Comparison of ENCODE assay signal across 8 mouse cellular contexts in genomic region chr6:38875258-38876070, GRCm38 (mm10). TPM values are rescaled to one million over a fixed set of nuclear protein-coding genes. Genes with fewer than 3 reads are reported as not detected.
DNase-seq lines count a peak whose midpoint lies in the region; ATAC-seq and TF ChIP-seq lines count a peak whose summit lies in the region.

Gene Tbxas1 (plus strand): TSS chr6:38875404.

- TF ChIP-seq EP300 in heart, adult 2 months (IDR thresholded peaks at IDR 0.05; ENCODE audit: insufficient read depth, low read depth, low read length) = no peak
- TF ChIP-seq EP300 in stomach, postnatal 0 days (optimal IDR thresholded peaks at IDR 0.05) = no peak

- peak; percentile 27 for DNase-seq in 3134 (ENCODE audit: extremely low read depth, insufficient read length, low spot score)
- peak; percentile 72 for DNase-seq in adrenal gland, adult 2 months
- peak; percentile 74 for DNase-seq in embryonic facial prominence, embryonic 10.5 days (ENCODE audit: low spot score)
- peak; percentile 21 to 71 for DNase-seq in heart, adult 2 months
- DNase-seq in natural killer cell, adult 2 months (ENCODE audit: low spot score in 2 of 2) = peak; percentile 11 to 26
- peak; percentile 52 for DNase-seq in stomach, postnatal 0 days (ENCODE audit: low spot score)

- TF ChIP-seq POLR2A in heart, adult 2 months (IDR thresholded peaks at IDR 0.05; ENCODE audit: insufficient read depth, low read depth, low read length) = no peak

- peak within 1 kb of the TSS; percentile 99 for H3K9ac ChIP-seq in heart, adult 2 months (ENCODE audit: low read depth, low read length)
- peak within 1 kb of the TSS; percentile 99 for H3K9ac ChIP-seq in kidney, embryonic 14.5 days (ENCODE audit: low read depth, low read length)
- H3K9ac ChIP-seq in liver, embryonic 12.5 days = peak within 1 kb of the TSS; percentile 100
- peak within 1 kb of the TSS; percentile 99 for H3K9ac ChIP-seq in stomach, postnatal 0 days (ENCODE audit: low read length)

- H3K36me3 ChIP-seq in embryonic facial prominence, embryonic 10.5 days (replicated peaks) = peaks cover 10% of the 10 kb centered on the region
- H3K36me3 ChIP-seq in heart, adult 2 months (ENCODE audit: control insufficient read depth, insufficient read depth, low read length) = no peaks in the 10 kb centered on the region
- H3K36me3 ChIP-seq in kidney, embryonic 14.5 days (ENCODE audit: control insufficient read depth, insufficient read depth, low read length) = peaks cover 4% of the 10 kb centered on the region; the same call in 1 of the 2 replicates
- H3K36me3 ChIP-seq in liver, embryonic 12.5 days = peaks cover 25% of the 10 kb centered on the region
- H3K36me3 ChIP-seq in stomach, postnatal 0 days (ENCODE audit: control insufficient read depth, insufficient read depth, low read length) = no peaks in the 10 kb centered on the region

- no peaks in the 10 kb centered on the region for H3K9me3 ChIP-seq in embryonic facial prominence, embryonic 10.5 days
- no peaks in the 10 kb centered on the region for H3K9me3 ChIP-seq in kidney, embryonic 14.5 days (ENCODE audit: control insufficient read depth, low read length)
- H3K9me3 ChIP-seq in liver, embryonic 12.5 days (replicated peaks) = no peaks in the 10 kb centered on the region
- no peaks in the 10 kb centered on the region for H3K9me3 ChIP-seq in stomach, postnatal 0 days (ENCODE audit: control insufficient read depth, low read length)

- peak; percentile 79 for ATAC-seq in kidney, embryonic 14.5 days (ENCODE audit: low FRiP score, low TSS enrichment)
- ATAC-seq in liver, embryonic 12.5 days = no peak; the same call in 1 of the 2 replicates
- ATAC-seq in stomach, postnatal 0 days (ENCODE audit: low FRiP score, low TSS enrichment) = peak; percentile 72

- peak within 1 kb of the TSS; percentile 100 for H3K4me3 ChIP-seq in embryonic facial prominence, embryonic 10.5 days
- H3K4me3 ChIP-seq in heart, adult 2 months = peak within 1 kb of the TSS; percentile 76
- peak within 1 kb of the TSS; percentile 99 for H3K4me3 ChIP-seq in kidney, embryonic 14.5 days (ENCODE audit: low read length)
- H3K4me3 ChIP-seq in liver, embryonic 12.5 days = peak within 1 kb of the TSS; percentile 100
- peak within 1 kb of the TSS; percentile 100 for H3K4me3 ChIP-seq in stomach, postnatal 0 days (ENCODE audit: low read depth, low read length)

- H3K4me1 ChIP-seq in embryonic facial prominence, embryonic 10.5 days = peaks cover 42% of the 10 kb centered on the region
- H3K4me1 ChIP-seq in heart, adult 2 months (ENCODE audit: control insufficient read depth, insufficient read depth, low read length) = no peaks in the 10 kb centered on the region; the same call in 1 of the 2 replicates
- peaks cover 16% of the 10 kb centered on the region for H3K4me1 ChIP-seq in kidney, embryonic 14.5 days (ENCODE audit: control insufficient read depth, insufficient read depth, low read length)
- H3K4me1 ChIP-seq in liver, embryonic 12.5 days = peaks cover 57% of the 10 kb centered on the region
- H3K4me1 ChIP-seq in stomach, postnatal 0 days (replicated peaks; ENCODE audit: control insufficient read depth, insufficient read depth) = peaks cover 6% of the 10 kb centered on the region; the same call in 1 of the 2 replicates

- WGBS in embryonic facial prominence, embryonic 10.5 days = 3% methylated on average over 74 of the region's 77 CpGs
- 4% methylated on average over 76 of the region's 77 CpGs for WGBS in heart, adult 2 months
- 1% methylated on average over 66 of the region's 77 CpGs for WGBS in kidney, embryonic 14.5 days
- WGBS in liver, embryonic 12.5 days (ENCODE audit: insufficient replicate concordance) = under 1% methylated on average over 56 of the region's 77 CpGs
- WGBS in stomach, postnatal 0 days = under 1% methylated on average over 62 of the region's 77 CpGs

- intact Hi-C loops in heart, adult 2 months (cut with DNase I) = loop anchor here (1.0 to 10.0 kb wide), 4 partner anchors 36 to 341 kb away; partner anchors contain the start of gene Fmc1

- peak within 1 kb of the TSS; percentile 99 for H3K27ac ChIP-seq in embryonic facial prominence, embryonic 10.5 days (replicated peaks)
- peak within 1 kb of the TSS; percentile 90 for H3K27ac ChIP-seq in heart, adult 2 months
- peak within 1 kb of the TSS; percentile 93 for H3K27ac ChIP-seq in kidney, embryonic 14.5 days (ENCODE audit: low read depth, low read length)
- peak within 1 kb of the TSS; percentile 99 for H3K27ac ChIP-seq in liver, embryonic 12.5 days
- H3K27ac ChIP-seq in stomach, postnatal 0 days (replicated peaks) = peak within 1 kb of the TSS; percentile 98

- TF ChIP-seq CTCF in heart, adult 2 months (IDR thresholded peaks at IDR 0.05) = no peak
- TF ChIP-seq CTCF in stomach, postnatal 0 days (IDR thresholded peaks at IDR 0.05; ENCODE audit: low read depth) = no peak

- H3K4me2 ChIP-seq in kidney, embryonic 14.5 days (replicated peaks; ENCODE audit: low read depth, low read length) = peak within 1 kb of the TSS; percentile 69
- peak within 1 kb of the TSS; percentile 79 for H3K4me2 ChIP-seq in liver, embryonic 12.5 days
- peak within 1 kb of the TSS; percentile 56 for H3K4me2 ChIP-seq in stomach, postnatal 0 days (replicated peaks; ENCODE audit: low read depth)

- H3K79me2 ChIP-seq in heart, adult 2 months (replicated peaks; ENCODE audit: control insufficient read depth, insufficient read depth, low read length) = no peaks in the 10 kb centered on the region

- peaks cover 25% of the 10 kb centered on the region; the same call in 1 of the 2 replicates for H3K27me3 ChIP-seq in embryonic facial prominence, embryonic 10.5 days (replicated peaks; ENCODE audit: low read depth, poor library complexity, severe bottlenecking)
- H3K27me3 ChIP-seq in heart, adult 2 months (ENCODE audit: control insufficient read depth, insufficient read depth, low read length) = no peaks in the 10 kb centered on the region; the same call in 1 of the 2 replicates
- no peaks in the 10 kb centered on the region; the same call in 1 of the 2 replicates for H3K27me3 ChIP-seq in kidney, embryonic 14.5 days (ENCODE audit: control insufficient read depth, insufficient read depth, low read length)
- no peaks in the 10 kb centered on the region for H3K27me3 ChIP-seq in liver, embryonic 12.5 days (replicated peaks)
- H3K27me3 ChIP-seq in stomach, postnatal 0 days (ENCODE audit: control insufficient read depth, insufficient read depth, low read length) = no peaks in the 10 kb centered on the region

RNA-seq across cellular contexts. Expression of gene Tbxas1, which starts in this region (rescaled TPM):
- total RNA-seq in adrenal gland, adult 2 months (2021) = 1 to 10 TPM; 7.5 to 8.5 TPM
- polyA plus RNA-seq in adrenal gland, adult 2 months (2012; rRNA removed) = 3.3 and 4.0 TPM in 2 replicates
- polyA plus RNA-seq in embryonic facial prominence, embryonic 10.5 days (2016; fragmentation: Nextera tagmentation; extraction: Ambion mirVana) = 0.88 and 1.8 TPM in 2 replicates
- 1 to 10 TPM; 2.1 to 2.7 TPM for total RNA-seq in heart, adult 2 months (2021)
- 1.9 and 2.7 TPM in 2 replicates for polyA plus RNA-seq in heart, adult 2 months (2012; rRNA removed)
- polyA plus RNA-seq in kidney, embryonic 14.5 days (2014; fragmentation: Nextera tagmentation; extraction: Ambion mirVana) = 2.4 and 3.3 TPM in 2 replicates
- polyA plus RNA-seq in liver, embryonic 12.5 days (2016; fragmentation: Nextera tagmentation; extraction: Ambion mirVana) = 11.3 and 12.9 TPM in 2 replicates
- polyA plus RNA-seq in stomach, postnatal 0 days (2015; fragmentation: Nextera tagmentation; extraction: Ambion mirVana) = 1.9 and 2.0 TPM in 2 replicates

Comparison
In these comparisons a context has a peak if more than half of its experiments do, and no peak if none do; other contexts are left out.
1. DNase-seq: peak in every context shown above with its lines; median percentile 74 in embryonic facial prominence, embryonic 10.5 days; 72 in adrenal gland, adult 2 months; 52 in stomach, postnatal 0 days; 46 in heart, adult 2 months; 27 in 3134; 18 in natural killer cell, adult 2 months.